Mouse (Mus musculus): ENCODE results near the gene Mfsd14b. TPM values are rescaled to one million over a fixed set of nuclear protein-coding genes. Genes with fewer than 3 reads are reported as not detected.

Gene Mfsd14b
- polyA plus RNA-seq, 1 experiment from 2014 or later, result 58.3 TPM

- Histone ChIP-seq H3K4me2 (peak overlapping the region; percentile 82), H3K27me3 (ENCODE audit: insufficient read depth, low read length) (no peaks in the 10 kb centered on the region), H3K9ac (peak overlapping the region; percentile 95), H3K27ac (ENCODE audit: low read depth) (peak overlapping the region; percentile 93), H3K4me3 (ENCODE audit: low read depth, low read length) (peak overlapping the region; percentile 82), H3K36me3 (ENCODE audit: insufficient read depth) (no peaks in the 10 kb centered on the region), H3K9me3 (ENCODE audit: low read depth, low read length) (no peaks in the 10 kb centered on the region), H3K4me1 (ENCODE audit: insufficient read depth) (no peaks in the 10 kb centered on the region)
- WGBS, result under 1% methylated on average over 5 of the region's 5 CpGs
- ATAC-seq (ENCODE audit: insufficient read depth) (peak; percentile 19; the same call in 1 of the 2 replicates), DNase-seq (peak; percentile 40)
- TF ChIP-seq CTCF (IDR thresholded peaks at IDR 0.05; ENCODE audit: low read depth), result no peak
These were observed 814 bp downstream of the Mfsd14b start for GRCm38 (mm10) chr13:65111961-65112360.

DNA sequence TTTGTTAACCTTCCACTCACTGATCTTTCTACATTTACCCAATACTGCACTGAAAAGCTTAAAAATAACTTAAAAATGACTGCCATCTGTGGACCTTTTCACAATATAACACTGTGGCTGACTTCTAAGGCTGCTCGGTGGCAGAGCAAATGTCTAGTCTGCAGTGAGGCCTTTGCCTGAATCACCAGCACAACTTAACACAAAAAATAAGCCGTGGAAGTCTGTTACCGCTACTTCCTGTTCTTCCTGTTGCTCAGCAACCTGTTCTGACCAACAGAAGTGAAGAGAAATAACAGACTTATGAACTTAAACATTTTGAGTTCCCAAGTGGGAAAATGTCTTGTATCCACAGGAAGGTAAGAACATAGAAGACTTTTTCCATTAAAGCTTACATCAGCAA is 11.5 kb downstream of the Mfsd14b start:
- Histone ChIP-seq H3K4me1 (ENCODE audit: insufficient read depth) (no peaks in the 10 kb centered on the region), H3K9me3 (ENCODE audit: low read depth, low read length) (peaks cover 8% of the 10 kb centered on the region; the same call in 1 of the 2 replicates)
- ATAC-seq (ENCODE audit: insufficient read depth), result no peak

GRCm38 (mm10) chr13:65100678-65101077 is 12.1 kb downstream of the Mfsd14b start:
- Histone ChIP-seq H3K4me1 (ENCODE audit: insufficient read depth) (no peaks in the 10 kb centered on the region), H3K27me3 (ENCODE audit: insufficient read depth, low read length) (no peaks in the 10 kb centered on the region), H3K27ac (ENCODE audit: low read depth) (no peak overlapping the region), H3K4me3 (ENCODE audit: low read depth, low read length) (no peak overlapping the region), H3K4me2 (no peak overlapping the region), H3K9me3 (ENCODE audit: low read depth, low read length) (peaks cover 8% of the 10 kb centered on the region; the same call in 1 of the 2 replicates), H3K36me3 (ENCODE audit: insufficient read depth) (no peaks in the 10 kb centered on the region), H3K9ac (no peak overlapping the region)
- DNase-seq (no peak), ATAC-seq (ENCODE audit: insufficient read depth) (no peak)
- 91% methylated on average over 9 of the region's 9 CpGs for WGBS
- no peak for TF ChIP-seq CTCF (IDR thresholded peaks at IDR 0.05; ENCODE audit: low read depth)

More for the DNA sequence above, 11.5 kb downstream of the Mfsd14b start:
- no peak overlapping the region for H3K4me2 ChIP-seq
- TF ChIP-seq CTCF (IDR thresholded peaks at IDR 0.05; ENCODE audit: low read depth), result no peak
- no peaks in the 10 kb centered on the region for H3K27me3 ChIP-seq (ENCODE audit: insufficient read depth, low read length)
- H3K9ac ChIP-seq, result no peak overlapping the region
- no peak overlapping the region for H3K27ac ChIP-seq (ENCODE audit: low read depth)
- no peak overlapping the region for H3K4me3 ChIP-seq (ENCODE audit: low read depth, low read length)
- no peaks in the 10 kb centered on the region for H3K36me3 ChIP-seq (ENCODE audit: insufficient read depth)
- no peak for DNase-seq
- 92% methylated on average over 3 of the region's 3 CpGs for WGBS

DNA sequence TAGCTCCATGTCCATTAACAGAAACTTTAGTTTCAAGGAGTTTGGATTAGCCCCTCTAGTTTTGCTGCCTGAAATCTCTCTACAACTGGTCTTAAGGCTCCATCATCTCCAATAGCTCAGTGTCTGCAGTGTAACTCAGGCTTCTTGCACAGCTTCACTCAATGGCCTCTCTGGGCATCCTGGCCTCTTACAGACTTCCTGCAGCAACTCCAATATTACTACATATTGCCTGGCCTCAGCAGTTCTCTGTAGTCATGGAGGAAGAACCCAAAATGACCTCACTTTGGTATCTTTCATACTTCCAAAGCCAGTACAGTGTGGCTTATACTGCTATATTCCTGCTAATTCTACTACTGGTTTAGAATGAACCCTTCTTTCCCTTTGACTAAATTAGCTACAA is 15.8 kb downstream of the Mfsd14b start:
- no peaks in the 10 kb centered on the region; the same call in 1 of the 2 replicates for H3K9me3 ChIP-seq (ENCODE audit: low read depth, low read length)

DNA sequence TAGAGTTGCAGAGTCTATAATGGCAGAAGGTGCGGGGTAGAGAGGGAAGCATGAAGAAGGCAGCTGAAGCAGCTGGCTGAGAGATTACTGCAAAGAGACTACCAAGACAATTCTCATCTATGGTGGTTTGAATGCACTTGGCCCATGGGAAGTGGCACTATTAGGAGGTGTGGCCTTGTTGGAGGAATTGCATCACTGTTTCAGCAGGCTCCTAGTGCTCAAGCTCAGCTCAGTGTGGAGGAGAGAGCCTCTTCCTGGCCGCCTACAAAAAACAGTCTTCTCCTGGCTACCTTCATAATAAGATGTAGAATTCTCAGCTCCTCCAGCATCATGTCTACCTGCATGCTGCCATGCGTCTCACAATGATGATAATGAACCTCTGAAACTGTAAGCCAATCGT is 16.9 kb downstream of the Mfsd14b start:
- Histone ChIP-seq H3K4me2 (no peak overlapping the region), H3K36me3 (ENCODE audit: insufficient read depth) (0 out of 2 replicates have a peak, but pooled peaks cover 10% of the 10 kb centered on the region), H3K27me3 (ENCODE audit: insufficient read depth, low read length) (no peaks in the 10 kb centered on the region), H3K27ac (ENCODE audit: low read depth) (no peak overlapping the region), H3K9ac (no peak overlapping the region), H3K4me1 (ENCODE audit: insufficient read depth) (no peaks in the 10 kb centered on the region), H3K9me3 (ENCODE audit: low read depth, low read length) (no peaks in the 10 kb centered on the region; the same call in 1 of the 2 replicates), H3K4me3 (ENCODE audit: low read depth, low read length) (no peak overlapping the region)
- DNase-seq, result no peak
- 97% methylated on average over 4 of the region's 4 CpGs for WGBS
- ATAC-seq (ENCODE audit: insufficient read depth), result no peak
- TF ChIP-seq CTCF (IDR thresholded peaks at IDR 0.05; ENCODE audit: low read depth), result no peak

More for the DNA sequence above, 15.8 kb downstream of the Mfsd14b start:
- no peak for DNase-seq
- Histone ChIP-seq H3K4me1 (ENCODE audit: insufficient read depth) (no peaks in the 10 kb centered on the region), H3K27me3 (ENCODE audit: insufficient read depth, low read length) (no peaks in the 10 kb centered on the region), H3K27ac (ENCODE audit: low read depth) (no peak overlapping the region), H3K4me2 (no peak overlapping the region), H3K36me3 (ENCODE audit: insufficient read depth) (0 out of 2 replicates have a peak, but pooled peaks cover 10% of the 10 kb centered on the region), H3K9ac (no peak overlapping the region), H3K4me3 (ENCODE audit: low read depth, low read length) (no peak overlapping the region)
- TF ChIP-seq CTCF (IDR thresholded peaks at IDR 0.05; ENCODE audit: low read depth), result no peak
- ATAC-seq (ENCODE audit: insufficient read depth), result no peak

DNA sequence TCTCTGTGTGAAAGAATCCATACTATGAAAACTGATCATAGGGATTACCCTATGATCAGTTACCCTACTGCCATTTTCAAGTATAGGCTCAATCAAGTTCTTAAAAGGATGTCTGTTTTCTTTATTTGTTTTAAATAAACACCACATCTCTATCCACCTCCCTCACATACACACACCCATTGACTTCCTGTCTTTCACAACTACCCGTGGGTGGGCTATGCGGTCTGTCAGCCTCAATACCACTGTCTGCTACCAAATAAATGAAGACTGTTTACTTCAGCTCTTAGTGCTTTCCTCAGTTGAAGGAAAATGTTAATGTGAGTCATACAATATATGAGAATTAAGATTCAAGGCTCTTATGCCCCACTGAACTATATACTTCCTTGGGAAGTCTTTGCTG is 42.8 kb downstream of the Mfsd14b start:
- no peak overlapping the region for H3K27ac ChIP-seq (ENCODE audit: low read depth)
- no peaks in the 10 kb centered on the region for H3K4me1 ChIP-seq (ENCODE audit: insufficient read depth)
- peaks cover 28% of the 10 kb centered on the region; the same call in 1 of the 2 replicates for H3K36me3 ChIP-seq (ENCODE audit: insufficient read depth)
- no peaks in the 10 kb centered on the region for H3K27me3 ChIP-seq (ENCODE audit: insufficient read depth, low read length)
- WGBS, result 76% methylated on average over 2 of the region's 2 CpGs
- no peak overlapping the region for H3K9ac ChIP-seq
- ATAC-seq (ENCODE audit: insufficient read depth) (no peak), DNase-seq (no peak)
- H3K4me3 ChIP-seq (ENCODE audit: low read depth, low read length), result no peak overlapping the region
- H3K9me3 ChIP-seq (ENCODE audit: low read depth, low read length), result no peaks in the 10 kb centered on the region
- H3K4me2 ChIP-seq, result no peak overlapping the region
- TF ChIP-seq CTCF (IDR thresholded peaks at IDR 0.05; ENCODE audit: low read depth), result no peak

DNA sequence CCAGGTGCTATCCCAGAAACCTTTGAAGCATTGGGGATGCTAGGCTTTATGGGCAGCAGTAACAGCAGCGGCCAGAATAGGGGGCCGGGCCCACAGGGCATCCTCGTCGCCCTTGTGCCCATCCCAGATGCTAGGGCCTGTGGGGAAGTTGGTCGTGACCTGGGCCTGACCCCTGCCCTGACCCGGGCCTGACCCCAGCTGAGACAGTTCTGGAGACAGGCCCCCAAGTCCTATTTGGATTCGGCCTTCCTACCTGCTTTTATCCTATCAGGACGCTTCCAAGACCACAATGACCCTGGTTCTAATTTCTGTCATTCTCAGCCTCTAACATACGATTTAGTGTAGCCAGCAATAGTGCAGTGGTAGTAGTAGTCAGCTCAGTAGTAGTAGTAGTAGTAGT is 60.1 kb downstream of the Mfsd14b start, which contains the start of gene Prss47:
Gene Prss47 (minus strand): TSS at position 101 of the 400 bp plus-strand sequence.
- Histone ChIP-seq H3K4me1 (ENCODE audit: insufficient read depth) (no peaks in the 10 kb centered on the region), H3K27ac (ENCODE audit: low read depth) (no peak within 1 kb of the TSS), H3K4me3 (ENCODE audit: low read depth, low read length) (no peak within 1 kb of the TSS), H3K9me3 (ENCODE audit: low read depth, low read length) (no peaks in the 10 kb centered on the region), H3K27me3 (ENCODE audit: insufficient read depth, low read length) (no peaks in the 10 kb centered on the region), H3K9ac (no peak within 1 kb of the TSS), H3K36me3 (ENCODE audit: insufficient read depth) (no peaks in the 10 kb centered on the region), H3K4me2 (no peak within 1 kb of the TSS)
- TF ChIP-seq CTCF (IDR thresholded peaks at IDR 0.05; ENCODE audit: low read depth), result no peak
- no peak for ATAC-seq (ENCODE audit: insufficient read depth)
- WGBS, result 75% methylated on average over 9 of the region's 9 CpGs
- DNase-seq, result no peak

Measured in lung, embryonic 14.5 days (tissue).